Mouse (Mus musculus): ENCODE data around the gene Slc32a1. TPM values are rescaled to one million over a fixed set of nuclear protein-coding genes. Genes with fewer than 3 reads are reported as not detected.
A peak's percentile ranks its signal among the peaks of the same experiment; 100 is the strongest.

Gene Slc32a1
- polyA plus RNA-seq, 1 experiment from 2014 or later: 10.7 TPM

GRCm38 (mm10) chr2:158615702-158616101, 5.1 kb downstream of the Slc32a1 start:
- Histone ChIP-seq H3K4me1 (ENCODE audit: control insufficient read depth, insufficient read depth, low read length) (no peaks in the 10 kb centered on the region), H3K4me2 (ENCODE audit: low read depth, low read length) (peak overlapping the region; percentile 54), H3K9ac (replicated peaks; ENCODE audit: low read depth, low read length) (peak overlapping the region; percentile 72), H3K36me3 (ENCODE audit: control insufficient read depth, insufficient read depth, low read length) (no peaks in the 10 kb centered on the region), H3K4me3 (ENCODE audit: low read depth, low read length) (peak overlapping the region; percentile 44), H3K27me3 (ENCODE audit: control insufficient read depth, insufficient read depth, low read length) (peaks cover 22% of the 10 kb centered on the region), H3K27ac (ENCODE audit: low read depth, low read length) (peak overlapping the region; percentile 61), H3K9me3 (ENCODE audit: control insufficient read depth, low read length) (no peaks in the 10 kb centered on the region)
- 3% methylated on average over 13 of the region's 13 CpGs for WGBS
- no peak for ATAC-seq (ENCODE audit: low read depth)

- Histone ChIP-seq H3K27me3 (ENCODE audit: control insufficient read depth, insufficient read depth, low read length) (peaks cover 16% of the 10 kb centered on the region), H3K9me3 (ENCODE audit: control insufficient read depth, low read length) (no peaks in the 10 kb centered on the region), H3K9ac (replicated peaks; ENCODE audit: low read depth, low read length) (peak overlapping the region; percentile 72), H3K4me1 (ENCODE audit: control insufficient read depth, insufficient read depth, low read length) (no peaks in the 10 kb centered on the region), H3K4me3 (ENCODE audit: low read depth, low read length) (peak overlapping the region; percentile 44), H3K27ac (ENCODE audit: low read depth, low read length) (peak overlapping the region; percentile 69), H3K36me3 (ENCODE audit: control insufficient read depth, insufficient read depth, low read length) (no peaks in the 10 kb centered on the region), H3K4me2 (ENCODE audit: low read depth, low read length) (peak overlapping the region; percentile 54)
- WGBS: 0% methylated on average over 12 of the region's 12 CpGs
- ATAC-seq (ENCODE audit: low read depth): peak; percentile 70
These were observed 5.7 kb downstream of the Slc32a1 start for GRCm38 (mm10) chr2:158616296-158616695.

GRCm38 (mm10) chr2:158616790-158617189, 6.2 kb downstream of the Slc32a1 start:
- H3K27me3 ChIP-seq (ENCODE audit: control insufficient read depth, insufficient read depth, low read length): peaks cover 13% of the 10 kb centered on the region; the same call in 1 of the 2 replicates
- peak overlapping the region; percentile 16; the same call in 1 of the 2 replicates for H3K4me3 ChIP-seq (ENCODE audit: low read depth, low read length)
- WGBS: 3% methylated on average over 11 of the region's 11 CpGs
- peak overlapping the region; percentile 54 for H3K4me2 ChIP-seq (ENCODE audit: low read depth, low read length)
- no peaks in the 10 kb centered on the region for H3K9me3 ChIP-seq (ENCODE audit: control insufficient read depth, low read length)
- 0 out of 2 replicates have a peak overlapping the region, but pooled peaks have one; percentile 12 for H3K9ac ChIP-seq (replicated peaks; ENCODE audit: low read depth, low read length)
- peak overlapping the region; percentile 69 for H3K27ac ChIP-seq (ENCODE audit: low read depth, low read length)
- H3K4me1 ChIP-seq (ENCODE audit: control insufficient read depth, insufficient read depth, low read length): no peaks in the 10 kb centered on the region
- peak; percentile 45; the same call in 1 of the 2 replicates for ATAC-seq (ENCODE audit: low read depth)
- H3K36me3 ChIP-seq (ENCODE audit: control insufficient read depth, insufficient read depth, low read length): no peaks in the 10 kb centered on the region

GRCm38 (mm10) chr2:158624718-158625222, 14.2 kb downstream of the Slc32a1 start, which contains the start of gene Actr5:
Gene Actr5 (plus strand): TSS chr2:158624888.
- Histone ChIP-seq H3K4me2 (ENCODE audit: low read depth, low read length) (peak within 1 kb of the TSS; percentile 89), H3K36me3 (ENCODE audit: control insufficient read depth, insufficient read depth, low read length) (peaks cover 15% of the 10 kb centered on the region; the same call in 1 of the 2 replicates), H3K27ac (ENCODE audit: low read depth, low read length) (peak within 1 kb of the TSS; percentile 82), H3K9ac (replicated peaks; ENCODE audit: low read depth, low read length) (peak within 1 kb of the TSS; percentile 89), H3K27me3 (ENCODE audit: control insufficient read depth, insufficient read depth, low read length) (peaks cover 3% of the 10 kb centered on the region; the same call in 1 of the 2 replicates), H3K9me3 (ENCODE audit: control insufficient read depth, low read length) (no peaks in the 10 kb centered on the region), H3K4me3 (ENCODE audit: low read depth, low read length) (peak within 1 kb of the TSS; percentile 90), H3K4me1 (ENCODE audit: control insufficient read depth, insufficient read depth, low read length) (peaks cover 11% of the 10 kb centered on the region; the same call in 1 of the 2 replicates)
- peak; percentile 95 for ATAC-seq (ENCODE audit: low read depth)
- 0% methylated on average over 38 of the region's 39 CpGs for WGBS

- Histone ChIP-seq H3K4me3 (ENCODE audit: low read depth, low read length) (peak overlapping the region; percentile 90), H3K9ac (replicated peaks; ENCODE audit: low read depth, low read length) (peak overlapping the region; percentile 89), H3K36me3 (ENCODE audit: control insufficient read depth, insufficient read depth, low read length) (peaks cover 15% of the 10 kb centered on the region; the same call in 1 of the 2 replicates), H3K4me2 (ENCODE audit: low read depth, low read length) (peak overlapping the region; percentile 89), H3K9me3 (ENCODE audit: control insufficient read depth, low read length) (no peaks in the 10 kb centered on the region), H3K27me3 (ENCODE audit: control insufficient read depth, insufficient read depth, low read length) (peaks cover 3% of the 10 kb centered on the region; the same call in 1 of the 2 replicates), H3K27ac (ENCODE audit: low read depth, low read length) (peak overlapping the region; percentile 82), H3K4me1 (ENCODE audit: control insufficient read depth, insufficient read depth, low read length) (peaks cover 11% of the 10 kb centered on the region; the same call in 1 of the 2 replicates)
- peak; percentile 77 for ATAC-seq (ENCODE audit: low read depth)
- WGBS: under 1% methylated on average over 35 of the region's 44 CpGs
These were observed 14.7 kb downstream of the Slc32a1 start for GRCm38 (mm10) chr2:158625231-158625630.

- ATAC-seq (ENCODE audit: low read depth): no peak
- H3K9me3 ChIP-seq (ENCODE audit: control insufficient read depth, low read length): no peaks in the 10 kb centered on the region
- H3K4me3 ChIP-seq (ENCODE audit: low read depth, low read length): peak overlapping the region; percentile 90
- peaks cover 15% of the 10 kb centered on the region; the same call in 1 of the 2 replicates for H3K36me3 ChIP-seq (ENCODE audit: control insufficient read depth, insufficient read depth, low read length)
- H3K4me1 ChIP-seq (ENCODE audit: control insufficient read depth, insufficient read depth, low read length): peaks cover 11% of the 10 kb centered on the region; the same call in 1 of the 2 replicates
- WGBS: 43% methylated on average over 8 of the region's 8 CpGs
- peaks cover 3% of the 10 kb centered on the region; the same call in 1 of the 2 replicates for H3K27me3 ChIP-seq (ENCODE audit: control insufficient read depth, insufficient read depth, low read length)
- H3K27ac ChIP-seq (ENCODE audit: low read depth, low read length): no peak overlapping the region; the same call in 1 of the 2 replicates
- peak overlapping the region; percentile 89 for H3K9ac ChIP-seq (replicated peaks; ENCODE audit: low read depth, low read length)
- peak overlapping the region; percentile 89 for H3K4me2 ChIP-seq (ENCODE audit: low read depth, low read length)
These were observed 15.1 kb downstream of the Slc32a1 start for GRCm38 (mm10) chr2:158625697-158626096.

GRCm38 (mm10) chr2:158628858-158629257, 18.3 kb downstream of the Slc32a1 start:
- Histone ChIP-seq H3K9ac (replicated peaks; ENCODE audit: low read depth, low read length) (no peak overlapping the region), H3K27me3 (ENCODE audit: control insufficient read depth, insufficient read depth, low read length) (peaks cover 3% of the 10 kb centered on the region; the same call in 1 of the 2 replicates), H3K4me3 (ENCODE audit: low read depth, low read length) (no peak overlapping the region), H3K36me3 (ENCODE audit: control insufficient read depth, insufficient read depth, low read length) (peaks cover 36% of the 10 kb centered on the region; the same call in 1 of the 2 replicates), H3K9me3 (ENCODE audit: control insufficient read depth, low read length) (no peaks in the 10 kb centered on the region), H3K4me2 (ENCODE audit: low read depth, low read length) (no peak overlapping the region), H3K27ac (ENCODE audit: low read depth, low read length) (no peak overlapping the region), H3K4me1 (ENCODE audit: control insufficient read depth, insufficient read depth, low read length) (peaks cover 11% of the 10 kb centered on the region; the same call in 1 of the 2 replicates)
- no peak for ATAC-seq (ENCODE audit: low read depth)
- WGBS: 78% methylated on average over 3 of the region's 3 CpGs

GRCm38 (mm10) chr2:158629414-158629813, 18.8 kb downstream of the Slc32a1 start:
- no peaks in the 10 kb centered on the region for H3K9me3 ChIP-seq (ENCODE audit: control insufficient read depth, low read length)
- peaks cover 3% of the 10 kb centered on the region; the same call in 1 of the 2 replicates for H3K27me3 ChIP-seq (ENCODE audit: control insufficient read depth, insufficient read depth, low read length)
- H3K27ac ChIP-seq (ENCODE audit: low read depth, low read length): no peak overlapping the region
- 85% methylated on average over 1 of the region's 1 CpGs for WGBS
- no peak overlapping the region for H3K9ac ChIP-seq (replicated peaks; ENCODE audit: low read depth, low read length)
- H3K4me1 ChIP-seq (ENCODE audit: control insufficient read depth, insufficient read depth, low read length): peaks cover 11% of the 10 kb centered on the region; the same call in 1 of the 2 replicates
- H3K4me2 ChIP-seq (ENCODE audit: low read depth, low read length): no peak overlapping the region
- peaks cover 38% of the 10 kb centered on the region; the same call in 1 of the 2 replicates for H3K36me3 ChIP-seq (ENCODE audit: control insufficient read depth, insufficient read depth, low read length)
- H3K4me3 ChIP-seq (ENCODE audit: low read depth, low read length): no peak overlapping the region
- ATAC-seq (ENCODE audit: low read depth): no peak

GRCm38 (mm10) chr2:158631873-158632272, 21.3 kb downstream of the Slc32a1 start:
- Histone ChIP-seq H3K4me1 (ENCODE audit: control insufficient read depth, insufficient read depth, low read length) (no peaks in the 10 kb centered on the region; the same call in 1 of the 2 replicates), H3K9ac (replicated peaks; ENCODE audit: low read depth, low read length) (no peak overlapping the region), H3K27me3 (ENCODE audit: control insufficient read depth, insufficient read depth, low read length) (no peaks in the 10 kb centered on the region), H3K4me2 (ENCODE audit: low read depth, low read length) (no peak overlapping the region), H3K4me3 (ENCODE audit: low read depth, low read length) (no peak overlapping the region), H3K36me3 (ENCODE audit: control insufficient read depth, insufficient read depth, low read length) (peaks cover 59% of the 10 kb centered on the region), H3K27ac (ENCODE audit: low read depth, low read length) (no peak overlapping the region), H3K9me3 (ENCODE audit: control insufficient read depth, low read length) (no peaks in the 10 kb centered on the region)
- ATAC-seq (ENCODE audit: low read depth): no peak
- 85% methylated on average over 5 of the region's 5 CpGs for WGBS

All from neural tube, embryonic 14.5 days (tissue).